Mouse (Mus musculus) hindbrain, postnatal 0 days (tissue): ENCODE data around the gene Lin28a. TPM values are rescaled to one million over a fixed set of nuclear protein-coding genes. Genes with fewer than 3 reads are reported as not detected.
A peak's percentile ranks its signal among the peaks of the same experiment; 100 is the strongest.
"Not testable (repeated sequence)": the region's sequence is repeated elsewhere in the genome, so short reads cannot be mapped to it uniquely, and the experiment has no call there.

Experiments
- ATAC-seq: fragments of 200-750 bp; cut with Nextera tagmentation; 2 replicates; pipeline ENCODE4 v1.8.0; 2017; ENCODE audit warnings: mild to moderate bottlenecking, moderate TSS enrichment, moderate library complexity
- DNase-seq: peaks from one replicate; pipeline ENCODE4 v3.0.0-alpha.2; 2015; ENCODE audit warnings: low spot score
- H3K27ac ChIP-seq: fragments of 300-500 bp; sonication (generic); 2 replicates; pipeline ENCODE4 v1.5.1; 2014; ENCODE audit warnings: mild to moderate bottlenecking
- H3K27me3 ChIP-seq: fragments of 300-500 bp; sonication (generic); 2 replicates; pipeline ENCODE4 v1.6.1; 2014; ENCODE audit warnings: low read length, mixed read lengths; ENCODE audit not compliant: insufficient read depth
- H3K36me3 ChIP-seq: fragments of 300-500 bp; sonication (generic); 2 replicates; pipeline ENCODE4 v1.6.1; 2014; ENCODE audit warnings: low read length, mixed read lengths; ENCODE audit not compliant: insufficient read depth
- H3K4me1 ChIP-seq: fragments of 300-500 bp; sonication (generic); 2 replicates; pipeline ENCODE4 v1.6.1; 2014; ENCODE audit warnings: antibody characterized with exemption, low read length, mixed read lengths; ENCODE audit not compliant: insufficient read depth
- H3K4me2 ChIP-seq: fragments of 300-500 bp; sonication (generic); 2 replicates; pipeline ENCODE4 v1.6.1; 2014; ENCODE audit warnings: low read depth, mild to moderate bottlenecking, low read length, moderate library complexity, mixed read lengths
- H3K4me3 ChIP-seq: fragments of 300-500 bp; sonication (generic); 2 replicates; pipeline ENCODE4 v1.5.1; 2014; ENCODE audit warnings: low read length
- H3K9ac ChIP-seq: fragments of 300-500 bp; sonication (generic); replicated peaks from 2 replicates; pipeline ENCODE4 v1.6.1; 2014; ENCODE audit warnings: mild to moderate bottlenecking, low read length, moderate library complexity, mixed read lengths
- H3K9me3 ChIP-seq: fragments of 300-500 bp; sonication (generic); 2 replicates; pipeline ENCODE4 v1.6.1; 2016; ENCODE audit warnings: low read length, mixed read lengths
- CTCF ChIP-seq: IDR thresholded peaks from 2 replicates; pipeline ENCODE4 v1.5.1; 2016; ENCODE audit warnings: antibody characterized with exemption, control low read depth, low read depth
- WGBS: fragments of 180-500 bp; shearing (Covaris S2); extraction: QIAGEN DNeasy Blood & Tissue Kit; methylation state at CpG from one replicate; pipeline ENCODE4 v1.1.7; 2014; 5-methylcytosine and 5-hydroxymethylcytosine counted together
- polyA plus RNA-seq: library from polyadenylated mRNA; unstranded; fragments of >200 nt; fragmentation: Nextera tagmentation; extraction: Ambion mirVana; gene quantifications from 2 replicates; pipeline ENCODE4 v1.2.1, GENCODE M21; 2015
- total RNA-seq: library from RNA; depleted of rRNA; stranded (reverse); fragments of >200 nt; gene quantifications from 2 replicates; pipeline ENCODE4 v1.2.3, GENCODE M21; 2014

The Lin28a gene
- total and polyA plus RNA-seq, 2 experiments from 2014 or later = not detected

DNA sequence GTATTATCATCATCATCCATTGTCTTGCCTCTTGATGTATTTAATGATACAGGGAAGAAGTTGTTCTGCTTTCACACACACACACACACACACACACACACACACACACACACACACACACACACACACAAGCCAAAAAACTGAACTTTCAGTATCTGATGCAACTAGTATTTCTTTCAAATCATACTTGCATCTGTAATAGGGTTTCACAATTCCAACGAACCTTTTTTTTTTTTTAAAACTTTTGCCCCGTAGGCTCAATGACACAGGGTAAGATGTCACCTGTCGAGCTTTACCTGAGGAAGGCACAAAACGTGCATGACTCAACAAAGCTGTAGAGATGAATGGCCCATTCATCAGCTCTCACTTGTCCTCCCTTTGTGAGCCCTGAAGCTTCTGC, 16.4 kb downstream of the Lin28a start:
- no peaks in the 10 kb centered on the region for H3K36me3 ChIP-seq
- no peak for DNase-seq

DNA sequence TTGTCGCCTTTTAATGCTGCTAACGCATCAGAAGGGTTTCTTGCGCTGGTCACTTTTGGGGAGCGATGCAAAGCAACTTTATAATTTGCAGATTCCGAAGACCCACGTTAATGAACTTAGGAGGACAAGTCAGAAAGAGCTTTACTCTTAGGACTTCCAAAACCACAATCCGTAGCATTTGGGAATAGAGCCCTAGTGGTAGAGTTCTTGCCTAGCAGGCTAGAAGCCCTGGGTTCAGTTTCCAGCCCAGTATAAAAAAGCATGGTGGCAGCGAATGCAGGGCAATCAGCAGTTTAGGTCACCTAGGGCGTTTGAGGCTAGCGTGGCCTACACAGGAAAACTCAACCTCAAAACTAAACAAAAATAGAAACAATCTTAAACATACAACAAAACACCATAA, 16.9 kb downstream of the Lin28a start:
- Histone ChIP-seq H3K9me3 (no peaks in the 10 kb centered on the region), H3K36me3 (no peaks in the 10 kb centered on the region; the same call in 1 of the 2 replicates), H3K9ac (no peak overlapping the region), H3K4me1 (peaks cover 3% of the 10 kb centered on the region; the same call in 1 of the 2 replicates), H3K4me2 (no peak overlapping the region), H3K4me3 (no peak overlapping the region), H3K27me3 (no peaks in the 10 kb centered on the region), H3K27ac (no peak overlapping the region)
- no peak for DNase-seq
- no peak for ATAC-seq
- WGBS = 43% methylated on average over 10 of the region's 10 CpGs
- no peak for TF ChIP-seq CTCF

More for the DNA sequence above, 16.4 kb downstream of the Lin28a start:
- WGBS = 58% methylated on average over 4 of the region's 4 CpGs
- Histone ChIP-seq H3K4me2 (no peak overlapping the region), H3K27me3 (no peaks in the 10 kb centered on the region), H3K4me1 (peaks cover 3% of the 10 kb centered on the region; the same call in 1 of the 2 replicates), H3K9ac (no peak overlapping the region), H3K27ac (no peak overlapping the region), H3K9me3 (no peaks in the 10 kb centered on the region), H3K4me3 (no peak overlapping the region)
- ATAC-seq = no peak
- TF ChIP-seq CTCF = no peak

DNA sequence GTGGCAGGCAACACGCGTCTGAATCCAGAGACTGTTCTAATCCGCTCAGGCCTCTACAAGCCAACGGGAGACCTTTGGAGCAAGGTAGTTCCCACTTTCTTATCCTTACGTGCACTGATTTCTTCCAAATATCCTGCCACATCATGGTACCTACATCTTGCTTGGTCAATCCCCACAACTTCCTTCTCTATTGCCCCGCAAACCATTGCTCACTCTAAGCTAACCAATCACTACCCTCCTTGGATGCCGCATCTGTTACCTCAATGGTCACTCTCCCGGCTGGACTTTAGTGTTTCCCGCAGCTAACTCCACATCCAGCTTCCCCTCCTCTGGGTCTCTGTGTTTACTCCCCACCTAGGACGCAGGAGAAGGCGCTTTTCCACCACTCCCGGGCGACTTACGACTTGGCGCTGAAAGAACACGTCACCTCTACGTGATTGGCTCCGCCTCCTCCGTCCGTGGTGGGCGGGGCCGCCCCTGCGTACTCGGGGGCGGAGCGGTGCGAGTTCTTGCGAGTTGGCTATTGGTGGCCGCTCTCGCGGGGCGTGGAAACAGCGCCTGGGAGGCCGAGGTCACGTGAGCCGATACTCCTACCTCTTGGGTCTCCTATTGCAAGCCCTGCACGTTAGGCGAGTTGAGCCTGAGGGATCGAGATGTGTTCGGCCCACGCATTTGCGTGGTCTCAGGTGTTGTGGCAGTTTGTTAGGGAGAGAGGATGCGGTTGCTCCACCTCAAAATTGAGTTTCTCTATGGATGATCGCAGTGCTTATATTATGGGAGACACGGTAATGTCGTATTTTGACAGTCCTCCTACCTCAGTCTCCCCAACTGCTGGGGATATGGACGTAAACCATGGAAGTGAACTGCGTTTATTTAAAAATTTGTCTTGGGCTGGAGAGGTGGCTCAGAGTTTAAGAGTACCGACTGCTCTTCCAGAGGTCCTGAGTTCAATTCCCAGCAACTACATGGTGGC, 17.9 kb downstream of the Lin28a start, which contains the start of gene Dhdds:
Gene Dhdds, minus strand, starts transcription at position 453 of the 973 bp plus-strand sequence.
- no peak for TF ChIP-seq CTCF
- H3K27me3 ChIP-seq = no peaks in the 10 kb centered on the region
- DNase-seq = peak; percentile 99
- peaks cover 5% of the 10 kb centered on the region; the same call in 1 of the 2 replicates for H3K36me3 ChIP-seq
- peak within 1 kb of the TSS; percentile 60 for H3K9ac ChIP-seq
- H3K4me1 ChIP-seq = peaks cover 3% of the 10 kb centered on the region; the same call in 1 of the 2 replicates
- peak within 1 kb of the TSS; percentile 79 for H3K4me3 ChIP-seq
- H3K4me2 ChIP-seq = peak within 1 kb of the TSS; percentile 89
- peak; percentile 100 for ATAC-seq
- 2% methylated on average over 49 of the region's 49 CpGs for WGBS
- H3K27ac ChIP-seq = peak within 1 kb of the TSS; percentile 42; the same call in 1 of the 2 replicates
- no peaks in the 10 kb centered on the region for H3K9me3 ChIP-seq

DNA sequence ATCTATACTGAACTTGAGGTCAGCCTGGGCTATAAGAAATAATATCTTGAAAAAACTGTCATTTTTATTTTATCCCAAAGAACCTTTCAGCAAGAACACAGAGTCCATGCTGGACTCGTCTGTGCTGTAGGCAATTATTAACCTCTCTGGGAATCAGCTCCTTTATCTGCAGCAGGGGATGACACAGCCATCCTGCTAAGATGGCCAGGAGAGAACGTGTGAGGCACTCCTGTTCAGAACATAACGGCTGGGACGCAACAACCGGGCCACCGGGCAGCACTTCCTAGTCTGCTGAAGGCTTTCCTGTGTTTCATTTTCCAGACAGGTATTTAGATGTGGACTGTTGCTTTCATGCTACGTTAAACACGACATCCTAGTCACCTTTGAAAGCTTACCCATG, 23.9 kb downstream of the Lin28a start:
- Histone ChIP-seq H3K4me1 (peaks cover 2% of the 10 kb centered on the region; the same call in 1 of the 2 replicates), H3K9ac (no peak overlapping the region), H3K9me3 (no peaks in the 10 kb centered on the region), H3K27ac (no peak overlapping the region), H3K36me3 (peaks cover 43% of the 10 kb centered on the region), H3K4me2 (no peak overlapping the region), H3K4me3 (no peak overlapping the region), H3K27me3 (no peaks in the 10 kb centered on the region)
- no peak for TF ChIP-seq CTCF
- 91% methylated on average over 8 of the region's 8 CpGs for WGBS
- no peak for DNase-seq
- ATAC-seq = no peak

DNA sequence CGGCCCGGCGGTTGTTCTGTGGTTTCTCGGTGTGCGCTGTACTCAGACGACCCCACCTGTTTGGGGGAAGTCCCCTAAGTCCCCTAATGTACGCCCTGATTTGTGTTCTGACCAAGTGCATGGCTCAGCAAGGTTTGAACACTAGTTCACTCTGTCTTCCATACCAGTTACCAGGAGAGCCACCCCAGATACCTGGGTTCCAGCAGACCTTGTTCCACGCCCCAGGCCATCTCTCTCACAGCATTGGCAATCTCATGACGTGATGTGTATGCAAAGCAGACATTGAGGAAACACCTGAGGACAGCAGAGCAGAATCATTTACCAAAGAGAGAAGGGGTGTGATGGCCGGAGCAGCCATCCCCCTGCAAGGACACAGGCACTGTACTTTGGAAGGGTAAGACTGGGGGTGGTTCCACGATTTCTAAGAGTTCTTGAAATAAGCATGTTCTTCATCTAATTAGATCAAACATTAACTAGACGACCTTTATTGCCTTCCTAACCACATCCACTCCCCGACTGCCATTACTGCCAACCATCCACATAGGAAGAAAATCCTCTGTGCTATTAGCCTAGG, 27.5 kb downstream of the Lin28a start:
- H3K4me2 ChIP-seq = no peak overlapping the region
- H3K9me3 ChIP-seq = no peaks in the 10 kb centered on the region
- no peak overlapping the region for H3K4me3 ChIP-seq
- no peaks in the 10 kb centered on the region for H3K27me3 ChIP-seq
- no peak for ATAC-seq
- H3K27ac ChIP-seq = no peak overlapping the region
- no peak for TF ChIP-seq CTCF
- 92% methylated on average over 13 of the region's 13 CpGs for WGBS
- no peaks in the 10 kb centered on the region for H3K4me1 ChIP-seq
- DNase-seq = no peak
- peaks cover 57% of the 10 kb centered on the region for H3K36me3 ChIP-seq
- no peak overlapping the region for H3K9ac ChIP-seq

DNA sequence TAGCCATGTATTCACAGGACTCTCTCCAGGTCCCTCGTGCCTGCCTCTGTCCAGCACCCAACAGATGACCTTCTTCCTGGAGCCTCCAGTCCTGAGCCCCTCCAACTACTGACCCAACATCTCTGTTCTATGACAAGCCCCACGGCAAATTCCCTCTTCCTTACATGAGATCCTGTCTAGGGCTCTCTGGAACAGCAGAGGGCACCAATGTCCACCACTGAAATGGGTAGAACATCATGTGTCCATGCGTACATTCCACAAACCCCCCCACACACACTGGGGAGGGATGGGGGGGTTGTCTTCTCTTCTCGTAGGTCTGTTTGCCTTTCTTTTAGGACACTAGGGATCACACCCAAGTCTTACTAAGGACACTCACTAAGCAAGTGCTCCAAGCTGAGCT, 28.6 kb downstream of the Lin28a start:
- Histone ChIP-seq H3K4me3 (no peak overlapping the region), H3K4me1 (no peaks in the 10 kb centered on the region), H3K36me3 (peaks cover 51% of the 10 kb centered on the region), H3K27me3 (no peaks in the 10 kb centered on the region), H3K9ac (no peak overlapping the region), H3K4me2 (no peak overlapping the region), H3K27ac (no peak overlapping the region), H3K9me3 (no peaks in the 10 kb centered on the region)
- no peak for ATAC-seq
- 59% methylated on average over 4 of the region's 4 CpGs for WGBS
- TF ChIP-seq CTCF = peak; percentile 42
- DNase-seq = peak; percentile 11

DNA sequence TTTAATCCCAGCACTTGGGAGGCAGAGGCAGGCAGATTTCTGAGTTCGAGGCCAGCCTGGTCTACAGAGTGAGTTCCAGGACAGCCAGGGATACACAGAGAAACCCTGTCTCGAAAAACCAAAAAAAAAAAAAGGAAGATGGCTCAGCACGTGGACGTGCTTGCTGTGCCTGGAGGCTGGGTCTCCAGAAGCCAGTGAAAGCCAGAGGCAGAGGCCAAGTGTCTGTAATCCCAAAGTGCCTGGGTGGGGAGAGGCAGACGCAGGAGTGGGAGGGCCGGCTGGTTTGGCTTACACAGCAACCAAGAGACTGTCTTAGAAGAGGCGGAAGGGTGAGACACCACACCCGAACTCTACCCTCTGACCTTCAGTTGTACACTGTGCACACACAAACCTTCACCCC, 30.4 kb downstream of the Lin28a start:
- not testable (repeated sequence) for H3K27ac ChIP-seq, H3K9me3 ChIP-seq, DNase-seq, ATAC-seq, H3K4me1 ChIP-seq, H3K4me3 ChIP-seq, H3K9ac ChIP-seq, H3K4me2 ChIP-seq, H3K27me3 ChIP-seq
- WGBS = 94% methylated on average over 7 of the region's 8 CpGs
- peaks cover 38% of the 10 kb centered on the region for H3K36me3 ChIP-seq
